In genomic region chr17:32061219-32061618, GRCm38 (mm10) we compare ENCODE assay signal across 26 mouse cellular contexts. TPM values are rescaled to one million over a fixed set of nuclear protein-coding genes. Genes with fewer than 3 reads are reported as not detected.
DNase-seq lines count a peak whose midpoint lies in the region; ATAC-seq and TF ChIP-seq lines count a peak whose summit lies in the region.
"Had no signal": no experiment of that assay in that cellular context is flagged by ENCODE, and none has a peak within 500 bp of the region (broad histone marks: within the 10 kb centered on the region; RNA-seq: fewer than 3 reads in every experiment).

No protein-coding gene starts in this region.

- peaks cover 5% of the 10 kb centered on the region for H3K36me3 ChIP-seq in testis, adult 2 months (ENCODE audit: control insufficient read depth, insufficient read depth, low read length)
- no peaks in the 10 kb centered on the region for H3K36me3 ChIP-seq in MEL (ENCODE audit: control insufficient read depth in 1 of 2, insufficient read depth in 2 of 2, low read length in 2 of 2)

- no peak for TF ChIP-seq POLR2A in testis, adult 2 months (IDR thresholded peaks at IDR 0.05; ENCODE audit: control insufficient read depth, low read depth, low read length)
- no peak for TF ChIP-seq POLR2A in MEL (IDR thresholded peaks at IDR 0.05; ENCODE audit: control insufficient read depth in 1 of 2, insufficient read depth in 1 of 2, low read depth in 1 of 2, low read length in 2 of 2, poor library complexity in 1 of 2)

- ATAC-seq in erythroid progenitor cell, adult 5-6 weeks (replicated peaks; ENCODE audit: low FRiP score, poor library complexity, severe bottlenecking) = 0 out of 2 replicates have a peak, but pooled peaks have one; percentile 25
- ATAC-seq: forebrain, embryonic 15.5 days; intestine, postnatal 0 days had no signal

- 0 out of 2 replicates have a peak, but pooled peaks cover 3% of the 10 kb centered on the region for H3K79me2 ChIP-seq in MEL (ENCODE audit: control insufficient read depth, insufficient read depth, low read length, poor library complexity)

- TF ChIP-seq CTCF in testis, adult 2 months (IDR thresholded peaks at IDR 0.05; ENCODE audit: control insufficient read depth, insufficient read depth, insufficient replicate concordance, low read depth, low read length) = no peak
- no peak for TF ChIP-seq CTCF in MEL (IDR thresholded peaks at IDR 0.05 in 2 of 3, conservative IDR thresholded peaks at IDR 0.05 in 1 of 3; ENCODE audit: control insufficient read depth in 1 of 3, insufficient read depth in 1 of 3, low read depth in 2 of 3, low read length in 3 of 3, poor library complexity in 1 of 3, severe bottlenecking in 1 of 3)

- no peaks in the 10 kb centered on the region for H3K27me3 ChIP-seq in testis, adult 2 months (ENCODE audit: control insufficient read depth, insufficient read depth, low read length)
- no peaks in the 10 kb centered on the region for H3K27me3 ChIP-seq in MEL (ENCODE audit: control insufficient read depth in 1 of 2, insufficient read depth in 2 of 2, low read length in 2 of 2)
- H3K27me3 ChIP-seq: embryonic facial prominence, embryonic 12.5 days; embryonic facial prominence, embryonic 15.5 days; forebrain, embryonic 12.5 days; forebrain, embryonic 15.5 days; hindbrain, embryonic 12.5 days; hindbrain, embryonic 15.5 days had no signal

- no peak overlapping the region for H3K9ac ChIP-seq in MEL (ENCODE audit: control insufficient read depth, low read depth, low read length, poor library complexity, severe bottlenecking)
- H3K9ac ChIP-seq: embryonic facial prominence, embryonic 12.5 days; embryonic facial prominence, embryonic 15.5 days; forebrain, embryonic 12.5 days; forebrain, embryonic 15.5 days; hindbrain, embryonic 12.5 days; hindbrain, embryonic 15.5 days had no signal

- TF ChIP-seq RAD21 in MEL (IDR thresholded peaks at IDR 0.05; ENCODE audit: low read depth, low read length) = no peak

- TF ChIP-seq EP300 in MEL (IDR thresholded peaks at IDR 0.05; ENCODE audit: low read depth in 1 of 2, low read length in 2 of 2) = no peak

- DNase-seq in testis, postnatal 10 days (ENCODE audit: low spot score) = no peak
- no peak for DNase-seq in MEL (ENCODE audit: low read depth, low spot score)
- DNase-seq in kidney, adult 9 months = no peak
- no peak for DNase-seq in frontal cortex, postnatal 25 days (ENCODE audit: low spot score in 2 of 2)
- DNase-seq: adrenal gland, postnatal 10 days; adrenal gland, postnatal 36 days; B cell, adult 2 months; cerebellum, adult 18-20 months; cerebellum, adult 9-10 months; cerebellum, postnatal 25 days; gastrocnemius, postnatal 10 days; gastrocnemius, postnatal 36 days; heart, adult 2 months had no signal

- H3K9me3 ChIP-seq in MEL (replicated peaks; ENCODE audit: insufficient read depth, low read length) = no peaks in the 10 kb centered on the region
- H3K9me3 ChIP-seq: embryonic facial prominence, embryonic 12.5 days; embryonic facial prominence, embryonic 15.5 days; forebrain, embryonic 12.5 days; forebrain, embryonic 15.5 days; G1E; heart, embryonic 10.5 days; hindbrain, embryonic 12.5 days; hindbrain, embryonic 15.5 days had no signal

- no peaks in the 10 kb centered on the region for H3K4me1 ChIP-seq in testis, adult 2 months (ENCODE audit: control insufficient read depth, insufficient read depth, low read length)
- H3K4me1 ChIP-seq in MEL (ENCODE audit: control insufficient read depth in 1 of 2, insufficient read depth in 2 of 2, low read length in 2 of 2) = no peaks in the 10 kb centered on the region
- H3K4me1 ChIP-seq: embryonic facial prominence, embryonic 12.5 days; embryonic facial prominence, embryonic 15.5 days; forebrain, embryonic 12.5 days; forebrain, embryonic 15.5 days; hindbrain, embryonic 12.5 days had no signal

- H3K27ac ChIP-seq in testis, adult 2 months (ENCODE audit: control insufficient read depth, insufficient read depth, low read depth, low read length) = no peak overlapping the region
- no peak overlapping the region for H3K27ac ChIP-seq in MEL (ENCODE audit: control insufficient read depth, low read depth, low read length)
- H3K27ac ChIP-seq: embryonic facial prominence, embryonic 12.5 days; embryonic facial prominence, embryonic 15.5 days; forebrain, embryonic 12.5 days; forebrain, embryonic 15.5 days; heart, adult 2 months; heart, embryonic 10.5 days; hindbrain, embryonic 12.5 days; hindbrain, embryonic 15.5 days had no signal

- H3K4me3 ChIP-seq in testis, adult 2 months (ENCODE audit: control insufficient read depth, low read depth, low read length) = peak overlapping the region; percentile 55
- H3K4me3 ChIP-seq in MEL (ENCODE audit: control insufficient read depth in 1 of 2, insufficient read depth in 1 of 2, low read depth in 2 of 2, low read length in 2 of 2) = no peak overlapping the region
- H3K4me3 ChIP-seq: embryonic facial prominence, embryonic 12.5 days; embryonic facial prominence, embryonic 15.5 days; forebrain, embryonic 12.5 days; forebrain, embryonic 15.5 days; heart, adult 2 months; heart, embryonic 10.5 days; hindbrain, embryonic 12.5 days; hindbrain, embryonic 15.5 days had no signal

TF ChIP-seq in MEL, 35 proteins besides CTCF, POLR2A, EP300 and RAD21:
- TF ChIP-seq NRF1 (IDR thresholded peaks at IDR 0.05; ENCODE audit: insufficient read depth, low read depth, low read length, poor library complexity, severe bottlenecking) = no peak
- peak; percentile 93 for TF ChIP-seq ZKSCAN1 (IDR thresholded peaks at IDR 0.05; ENCODE audit: low read depth, low read length)
- TF ChIP-seq TBP (IDR thresholded peaks at IDR 0.05; ENCODE audit: low read depth, low read length) = no peak
- no peak for TF ChIP-seq CHD1 (IDR thresholded peaks at IDR 0.05; ENCODE audit: low read depth, low read length)

RNA-seq across cellular contexts. Expression of gene Hsf2bp, which starts 25.1 kb away (rescaled TPM):
- polyA plus RNA-seq in testis, adult 2 months (2012; rRNA removed) = 32.3 and 34.3 TPM in 2 replicates
- 0.04 TPM in 1 of 2 replicates, not detected in the other for total RNA-seq in MEL (2012; rRNA removed)
- under 1 TPM in 1 of 2 experiments, not detected in 1; 0.15 TPM for polyA plus RNA-seq in MEL (2012; ENCODE audit: insufficient read depth in 1 of 2, insufficient read length in 2 of 2, low read depth in 1 of 2, low replicate concordance in 2 of 2, missing spikeins in 1 of 2)
- total RNA-seq in erythroid progenitor cell, adult 5-6 weeks (2015; ENCODE audit: low replicate concordance) = not detected in 2 replicates
- not detected in 2 replicates for total RNA-seq in erythroid progenitor cell, adult 5-6 weeks (2017; ENCODE audit: low replicate concordance)
- total RNA-seq: common myeloid progenitor, adult 5-6 weeks; G1E; granulocyte monocyte progenitor cell, adult 5-6 weeks had no signal
- polyA plus RNA-seq: G1E had no signal

RNA-seq across cellular contexts. Expression of gene Rrp1b, which starts 25.3 kb away (rescaled TPM):
- 6.7 and 7.2 TPM in 2 replicates for polyA plus RNA-seq in testis, adult 2 months (2012; rRNA removed)
- total RNA-seq in MEL (2012; rRNA removed) = 60.2 and 84.1 TPM in 2 replicates
- polyA plus RNA-seq in MEL (2012; ENCODE audit: insufficient read depth in 1 of 2, insufficient read length in 2 of 2, low read depth in 1 of 2, low replicate concordance in 2 of 2, missing spikeins in 1 of 2) = 10 to 100 TPM in 1 of 2 experiments, not detected in 1; 78.6 TPM
- 4.0 and 8.8 TPM in 2 replicates for total RNA-seq in erythroid progenitor cell, adult 5-6 weeks (2015; ENCODE audit: low replicate concordance)
- 1.5 and 5.4 TPM in 2 replicates for total RNA-seq in erythroid progenitor cell, adult 5-6 weeks (2017; ENCODE audit: low replicate concordance)
